Mouse (Mus musculus) layer of hippocampus, adult 18-20 months (tissue): ENCODE measurements around the gene Il24. TPM values are rescaled to one million over a fixed set of nuclear protein-coding genes. Genes with fewer than 3 reads are reported as not detected.
A peak's percentile ranks its signal among the peaks of the same experiment; 100 is the strongest.

ENCODE experiments used
- DNase-seq, 2 experiments: peaks; one replicate each; pipeline ENCODE4 v3.0.0; 2022; ENCODE audit warnings: low spot score in 2 of 2
- total RNA-seq, 2 experiments: library from RNA; stranded (reverse); gene quantifications; 2 replicates each; pipeline ENCODE4 v1.2.3; 2021

Gene Il24
- total RNA-seq, 2 experiments from 2014 or later, result not detected

GRCm38 (mm10) chr1:130854819-130855218 is 32.4 kb downstream of the Il24 start:
- no peak for DNase-seq

- no peak for DNase-seq
Observed at GRCm38 (mm10) chr1:130850405-130850804, 36.8 kb downstream of the Il24 start.

DNA sequence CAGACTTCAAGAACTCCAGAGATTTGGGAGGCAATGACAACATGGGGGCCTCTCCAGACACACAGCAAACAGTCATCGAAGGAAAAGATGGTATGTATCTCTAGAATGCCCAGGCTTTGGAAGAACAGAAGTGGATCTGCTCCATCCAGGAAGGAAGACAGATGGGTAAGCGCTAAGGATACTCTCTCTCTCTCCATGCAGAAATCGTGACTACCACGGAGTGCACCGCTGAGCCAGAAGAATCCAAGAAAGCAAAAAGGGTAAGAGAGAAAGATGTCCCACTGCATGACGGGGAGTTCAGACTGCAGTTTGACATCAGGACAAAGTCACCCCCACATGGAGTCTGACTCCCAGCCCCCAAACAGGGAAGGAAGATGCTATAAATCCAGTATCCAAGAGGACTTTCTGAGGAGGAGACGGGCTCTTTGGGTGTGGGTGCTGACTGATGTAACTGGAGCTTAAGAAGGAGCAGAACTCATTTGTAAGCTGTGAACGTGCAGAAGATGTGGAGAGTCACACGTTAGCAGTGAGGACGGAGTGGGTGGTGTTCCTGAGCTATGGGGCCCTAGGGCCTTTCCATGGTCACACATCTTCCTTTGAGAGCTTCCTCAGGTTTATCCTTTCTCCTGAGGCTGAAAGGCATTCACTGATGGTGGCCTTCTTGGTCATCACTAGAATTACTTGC is 37.6 kb downstream of the Il24 start:
- DNase-seq, result peak in 1 of 2 experiments; percentile 9

- DNase-seq, result no peak
Observed at GRCm38 (mm10) chr1:130844516-130844915, 42.7 kb downstream of the Il24 start.

DNA sequence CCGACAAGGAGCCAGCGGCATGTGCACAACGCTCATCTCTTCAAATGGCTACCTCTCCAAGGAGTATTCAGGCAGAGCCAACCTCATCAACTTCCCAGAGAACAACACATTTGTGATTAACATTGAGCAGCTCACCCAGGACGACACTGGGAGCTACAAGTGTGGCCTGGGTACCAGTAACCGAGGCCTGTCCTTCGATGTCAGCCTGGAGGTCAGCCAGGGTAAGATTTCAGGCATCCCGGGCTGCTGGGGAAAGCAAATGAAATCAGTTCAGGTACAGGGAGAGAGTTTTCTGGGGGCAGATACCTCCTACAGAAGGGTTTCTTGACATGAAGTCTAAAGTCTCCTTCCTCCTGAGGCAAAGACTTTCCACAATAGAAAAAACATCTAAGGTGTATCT is 45.6 kb downstream of the Il24 start:
- no peak for DNase-seq

DNA sequence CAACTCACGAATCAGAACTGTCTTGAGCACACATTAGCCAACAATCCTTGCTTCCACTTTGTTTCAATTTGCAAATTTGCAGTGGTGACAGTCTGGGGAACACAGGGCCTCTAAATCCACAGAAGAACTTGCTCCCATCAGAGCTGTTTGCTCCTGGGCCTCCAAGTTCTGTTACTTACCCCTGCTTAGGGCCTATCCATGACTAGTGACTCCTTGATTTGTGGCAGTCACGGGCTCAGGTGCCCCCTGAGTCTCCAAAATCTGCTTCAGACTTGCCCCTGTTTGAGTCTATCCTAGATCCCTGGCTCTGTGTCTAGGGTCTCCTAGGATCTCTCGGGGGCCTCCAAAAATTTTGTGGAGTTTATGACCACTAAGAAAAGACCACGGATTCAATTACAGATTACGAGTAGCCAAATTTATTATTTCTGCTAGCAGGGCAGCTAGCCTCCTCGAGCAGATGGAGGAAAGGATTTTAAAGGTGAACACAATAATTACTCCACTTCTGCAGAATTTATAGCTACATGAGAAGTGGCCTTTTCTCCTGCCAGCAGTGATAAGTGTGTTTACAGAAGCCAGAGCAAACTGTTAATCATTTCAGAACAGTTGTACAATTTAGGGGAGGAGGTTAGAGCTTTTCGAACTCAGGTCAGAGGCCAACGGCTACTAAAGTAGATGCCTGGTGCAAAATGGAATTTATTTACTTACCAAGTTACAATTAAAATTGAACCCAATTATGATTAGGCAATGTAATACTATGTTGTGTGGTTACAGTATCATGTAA is 46.5 kb downstream of the Il24 start:
- DNase-seq, result no peak

- peak in 1 of 2 experiments; percentile 8 for DNase-seq
Observed at GRCm38 (mm10) chr1:130838288-130838687, 49.0 kb downstream of the Il24 start.

- DNase-seq, result peak; percentile 7 to 69
Observed at GRCm38 (mm10) chr1:130835161-130835936, 51.9 kb downstream of the Il24 start.

GRCm38 (mm10) chr1:130832230-130833149 is 54.8 kb downstream of the Il24 start:
- DNase-seq, result no peak

Other genes starting within 250 kb of the Il24 start
- under 1 TPM; 0.43 to 0.47 TPM for gene C4bp, start 225.8 kb downstream of the Il24 start, total RNA-seq
- not detected for gene Gm29427, start 171.7 kb downstream of the Il24 start, total RNA-seq
- gene Yod1, start 170.1 kb downstream of the Il24 start, total RNA-seq, result 10 to 100 TPM; 16.2 to 18.1 TPM
- 10 to 100 TPM; 39.2 to 41.2 TPM for gene Pfkfb2, start 158.2 kb downstream of the Il24 start, total RNA-seq
- gene AA986860, start 155.5 kb downstream of the Il24 start, total RNA-seq, result 1 to 10 TPM; 1.3 to 1.6 TPM
- gene Fcamr, start 86.6 kb downstream of the Il24 start, total RNA-seq, result not detected
- not detected for gene Pigr, start 60.8 kb downstream of the Il24 start, total RNA-seq
- not detected for gene Fcmr, start 21.8 kb downstream of the Il24 start, total RNA-seq
- not detected for gene Il20, start 24.0 kb upstream of the Il24 start, total RNA-seq
- not detected for gene Il19, start 52.7 kb upstream of the Il24 start, total RNA-seq
- not detected for gene Il10, start 132.4 kb upstream of the Il24 start, total RNA-seq
- 10 to 100 TPM; 32.2 to 33.8 TPM for gene Mapkapk2, start 210.4 kb upstream of the Il24 start, total RNA-seq